Mouse (Mus musculus): ENCODE results near the gene B4galnt4.

The B4galnt4 gene

GRCm38 (mm10) chr7:141072017-141072745 lies 11.3 kb downstream of the B4galnt4 start:
- DNase-seq (ENCODE audit: low spot score) = no peak

DNA sequence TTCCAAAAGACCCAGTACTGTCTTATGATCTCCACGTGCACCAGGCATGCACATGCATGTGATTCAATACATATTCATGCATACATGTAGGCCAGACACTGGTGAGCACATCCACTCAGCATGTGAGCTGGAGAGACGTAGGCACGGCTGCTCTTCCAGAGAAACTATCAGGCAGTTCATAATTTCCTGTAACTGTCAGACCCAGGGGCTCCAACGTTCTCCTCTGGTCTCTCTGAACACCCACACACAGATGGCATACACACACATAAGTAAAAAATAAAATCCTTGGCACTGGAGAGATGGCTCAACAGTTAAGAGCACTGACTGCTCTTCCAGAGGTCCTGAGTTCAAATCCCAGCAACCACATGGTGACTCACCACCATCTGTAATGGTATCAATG lies 12.9 kb downstream of the B4galnt4 start:
- DNase-seq (ENCODE audit: low spot score) = no peak

DNA sequence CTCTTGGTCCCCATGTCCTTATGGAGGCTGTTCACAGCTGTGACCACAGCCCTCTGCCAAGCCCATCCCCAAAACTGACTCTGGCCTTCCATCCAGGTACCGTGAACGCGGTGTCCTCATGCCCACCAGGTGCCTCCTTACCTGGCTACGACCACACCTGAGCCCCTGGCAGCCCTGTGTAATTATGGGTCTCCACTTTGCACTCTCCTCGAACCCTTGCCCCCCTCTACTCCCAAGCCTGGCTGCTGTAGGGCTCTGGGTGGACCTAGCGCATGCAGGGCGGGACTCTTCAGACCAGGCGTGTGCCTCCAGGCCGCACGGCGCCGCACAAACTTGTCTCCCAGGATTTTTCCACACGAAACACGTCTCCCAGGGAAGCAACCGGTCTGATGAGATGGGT lies 16.9 kb downstream of the B4galnt4 start, which contains the start of gene Pkp3:
Pkp3 (plus strand) TSS at position 378 of the 400 bp plus-strand sequence.
- DNase-seq (ENCODE audit: low spot score) = no peak

DNA sequence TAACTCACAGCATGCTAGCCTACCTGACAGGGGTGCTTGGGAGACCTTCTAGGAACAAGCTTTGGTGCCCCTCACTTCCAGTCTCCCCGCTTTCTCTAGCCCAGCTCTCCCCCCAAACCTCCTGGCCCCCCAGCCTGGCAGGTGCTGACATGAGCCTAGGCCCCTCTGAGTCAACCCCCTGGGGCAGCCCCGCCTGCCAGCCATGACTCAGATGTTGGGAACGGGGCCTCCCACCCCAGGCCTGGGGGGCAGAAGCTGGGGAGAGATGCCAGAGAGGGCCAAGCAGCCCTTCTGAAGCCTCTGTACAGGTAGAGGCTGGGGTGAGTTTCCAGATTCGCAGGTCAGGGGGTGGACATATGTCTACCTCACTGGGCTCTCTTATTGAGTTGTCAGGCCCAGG lies 18.0 kb downstream of the B4galnt4 start:
- no peak for DNase-seq (ENCODE audit: low spot score)

GRCm38 (mm10) chr7:141079481-141080449 lies 18.9 kb downstream of the B4galnt4 start:
- DNase-seq (ENCODE audit: low spot score) = no peak

DNA sequence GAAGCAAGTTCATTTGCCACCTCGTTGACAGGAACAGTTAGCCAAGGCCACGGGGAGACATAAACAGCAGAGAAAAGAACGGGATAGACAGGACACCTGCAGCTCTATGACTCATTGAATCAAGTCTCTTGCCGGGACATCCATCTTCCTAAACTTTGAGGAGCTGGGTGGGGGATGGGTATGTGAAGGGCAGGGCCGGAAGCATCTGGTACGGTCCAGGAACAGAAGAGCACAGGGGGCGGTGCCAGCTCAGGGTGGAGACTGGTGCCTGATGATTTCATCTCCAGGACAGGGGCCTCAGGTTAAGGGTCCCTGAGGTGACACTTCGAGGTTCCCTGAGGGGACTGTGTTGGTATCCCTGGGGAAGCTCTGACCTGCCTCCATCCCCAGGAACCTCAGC lies 27.0 kb downstream of the B4galnt4 start:
- DNase-seq (ENCODE audit: low spot score) = no peak

- DNase-seq (ENCODE audit: low spot score) = no peak
These were observed 27.6 kb downstream of the B4galnt4 start for GRCm38 (mm10) chr7:141088473-141088872.

DNA sequence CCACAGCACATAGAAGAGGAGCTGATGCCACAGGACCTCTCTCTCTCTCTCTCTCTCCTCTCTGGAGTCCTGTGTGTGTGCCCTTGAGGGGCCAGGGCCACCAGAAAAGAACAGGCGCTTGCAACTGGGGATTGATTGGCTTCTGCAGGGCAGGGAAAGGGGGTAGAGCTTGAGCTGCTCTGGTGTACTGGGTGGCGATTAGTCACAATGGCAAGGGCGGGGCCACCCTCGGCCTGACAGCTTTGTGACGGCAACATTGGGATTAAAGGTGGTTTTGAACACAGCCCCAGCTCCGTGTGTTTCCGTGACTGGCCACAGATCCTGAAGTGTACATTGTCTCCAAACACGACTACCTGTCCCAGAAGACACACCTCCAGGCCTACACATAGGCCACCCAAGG lies 29.3 kb downstream of the B4galnt4 start:
- DNase-seq (ENCODE audit: low spot score) = no peak

DNA sequence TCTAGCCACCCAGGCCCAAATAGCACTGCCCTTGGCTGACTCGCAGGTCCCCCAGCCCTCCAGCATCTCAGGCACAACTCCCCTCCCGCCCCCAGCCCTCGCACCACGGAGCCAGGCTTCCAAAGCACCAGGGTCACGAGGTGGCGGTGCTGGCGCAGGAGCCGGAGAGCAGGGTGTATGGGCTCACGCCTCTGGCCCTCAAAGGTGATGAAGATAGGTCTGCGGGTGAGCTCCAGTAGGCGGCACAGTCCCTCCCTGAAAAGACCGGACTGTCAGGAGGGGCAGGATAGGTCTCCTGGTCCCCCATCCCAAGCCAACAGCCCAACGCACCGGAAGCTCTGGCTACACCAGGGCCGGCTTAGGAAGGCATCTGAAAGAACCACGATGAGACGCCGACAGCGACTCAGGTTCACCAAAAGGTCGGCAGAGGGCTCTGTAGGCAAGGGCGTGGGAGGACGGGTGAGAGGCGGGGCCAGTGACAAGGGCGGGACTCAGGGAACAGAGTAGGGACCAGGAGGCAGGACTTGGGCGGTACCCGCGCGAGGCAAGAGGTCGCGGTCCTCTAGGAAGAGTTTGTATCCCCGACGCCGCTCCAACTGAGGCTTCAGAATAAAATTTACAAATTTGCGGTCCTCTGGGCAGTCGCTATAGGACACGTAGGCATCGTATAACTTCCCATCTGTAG lies 31.3 kb downstream of the B4galnt4 start:
- DNase-seq (ENCODE audit: low spot score) = no peak

- DNase-seq (ENCODE audit: low spot score) = no peak
These were observed 33.0 kb downstream of the B4galnt4 start for GRCm38 (mm10) chr7:141093950-141094349.

DNA sequence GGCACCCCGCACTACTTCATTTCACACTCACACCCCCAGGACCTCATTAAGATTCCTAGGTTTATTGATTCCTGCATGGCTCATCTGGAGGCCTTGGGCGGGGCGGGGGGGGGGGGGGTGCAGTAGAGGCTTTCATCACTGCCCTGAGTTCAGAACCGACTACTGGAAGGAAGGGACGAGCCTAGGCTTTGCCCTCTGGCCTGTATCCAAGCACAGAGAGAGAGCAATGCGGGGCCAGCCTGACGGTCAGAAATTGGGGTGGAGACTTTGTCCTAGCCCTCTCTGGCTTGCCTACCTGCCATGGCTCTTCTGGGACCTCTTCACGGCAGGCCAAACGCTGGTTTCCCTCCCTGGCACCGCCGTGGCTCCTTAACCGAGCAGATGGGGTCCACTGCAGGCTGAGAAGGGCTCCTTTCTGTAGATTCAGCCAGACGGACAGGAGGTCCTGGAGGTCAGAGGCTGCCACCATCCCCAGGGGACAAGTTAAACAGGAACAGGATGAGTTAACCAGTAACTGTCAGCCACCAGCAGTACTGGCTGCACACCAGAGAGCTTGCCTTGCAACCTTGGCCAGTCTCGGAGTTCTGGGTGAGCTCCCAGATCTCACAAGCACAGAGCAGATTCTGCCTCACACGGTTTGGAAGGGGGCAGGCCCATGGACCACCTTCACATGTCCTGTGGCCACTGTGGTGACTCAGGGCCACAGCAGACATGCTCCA lies 33.7 kb downstream of the B4galnt4 start:
- no peak for DNase-seq (ENCODE audit: low spot score)

- no peak for DNase-seq (ENCODE audit: low spot score)
These were observed 35.1 kb downstream of the B4galnt4 start for GRCm38 (mm10) chr7:141096021-141096420.

GRCm38 (mm10) chr7:141096649-141097056 lies 35.7 kb downstream of the B4galnt4 start:
- no peak for DNase-seq (ENCODE audit: low spot score)

DNA sequence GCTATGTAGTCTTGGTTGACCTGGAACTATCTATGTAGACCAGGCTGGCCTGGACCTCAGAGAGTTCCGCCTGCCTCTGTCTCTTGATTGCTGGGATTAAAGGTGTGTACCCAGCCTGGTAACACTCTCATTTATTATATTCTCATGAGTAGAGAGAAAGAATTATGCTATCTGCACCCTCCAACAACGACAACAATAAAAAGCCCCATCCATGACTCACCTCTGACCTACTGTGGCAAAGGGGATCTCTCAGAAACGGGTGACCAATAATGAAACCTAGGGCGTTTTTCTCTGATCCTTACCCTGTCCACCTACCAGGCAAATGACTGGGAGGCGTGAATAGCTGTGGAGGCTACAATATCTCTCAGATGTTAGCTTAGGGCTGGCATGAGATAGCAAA lies 36.3 kb downstream of the B4galnt4 start:
- no peak for DNase-seq (ENCODE audit: low spot score)

GRCm38 (mm10) chr7:141099911-141100691 lies 39.2 kb downstream of the B4galnt4 start, which contains the start of gene Sigirr:
Gene Sigirr, minus strand, starts transcription at chr7:141100572.
- no peak for DNase-seq (ENCODE audit: low spot score)

GRCm38 (mm10) chr7:141103161-141103560 lies 42.3 kb downstream of the B4galnt4 start:
- no peak for DNase-seq (ENCODE audit: low spot score)

GRCm38 (mm10) chr7:141115874-141116273 lies 55.0 kb downstream of the B4galnt4 start:
- no peak for DNase-seq (ENCODE audit: low spot score)

GRCm38 (mm10) chr7:141117636-141118035 lies 56.7 kb downstream of the B4galnt4 start, which contains the start of gene Ano9:
Gene Ano9, minus strand, starts transcription at chr7:141117806.
- no peak for DNase-seq (ENCODE audit: low spot score)

- no peak for DNase-seq (ENCODE audit: low spot score)
These were observed 58.6 kb downstream of the B4galnt4 start for GRCm38 (mm10) chr7:141119487-141119886.

DNA sequence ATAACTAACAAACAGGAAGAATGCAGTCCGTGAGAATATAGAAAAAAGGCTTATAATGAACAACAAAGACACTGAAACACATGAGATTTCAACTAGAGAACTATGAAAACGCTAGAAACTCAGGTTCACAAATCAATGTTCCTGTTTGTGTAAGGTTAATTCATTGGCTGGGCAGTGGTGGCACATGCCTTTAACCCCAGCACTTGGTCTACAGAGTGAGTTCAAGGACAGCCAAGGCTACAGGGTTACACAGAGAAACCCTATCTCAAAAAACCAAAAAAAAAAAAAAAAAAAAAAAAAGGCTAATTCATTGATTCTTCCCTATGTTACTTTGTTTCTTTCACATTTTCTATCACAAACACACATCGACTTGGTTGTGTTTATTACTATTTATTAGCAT lies 59.7 kb downstream of the B4galnt4 start:
- no peak for DNase-seq (ENCODE audit: low spot score)

GRCm38 (mm10) chr7:141121051-141121531 lies 60.2 kb downstream of the B4galnt4 start:
- DNase-seq (ENCODE audit: low spot score) = no peak

Data from urinary bladder, postnatal 10 days (tissue).